Mouse (Mus musculus) kidney, postnatal 0 days (tissue): ENCODE data around the gene Adgrb3. TPM values are rescaled to one million over a fixed set of nuclear protein-coding genes. Genes with fewer than 3 reads are reported as not detected.

ENCODE experiments used
- ATAC-seq: fragments of 200-750 bp; cut with Nextera tagmentation; replicated peaks from 2 replicates; pipeline ENCODE4 v1.8.0; 2017; ENCODE audit warnings: low read depth, moderate number of reproducible peaks, moderate TSS enrichment, moderate library complexity; ENCODE audit not compliant: low FRiP score
- DNase-seq: peaks from one replicate; pipeline ENCODE4 v3.0.0-alpha.2; 2016; ENCODE audit warnings: low spot score
- H3K27ac ChIP-seq: fragments of 300-500 bp; sonication (generic); 2 replicates; pipeline ENCODE4 v1.5.1; 2014; ENCODE audit warnings: mild to moderate bottlenecking
- H3K27me3 ChIP-seq: fragments of 300-500 bp; sonication (generic); 2 replicates; pipeline ENCODE4 v1.6.1; 2014; ENCODE audit warnings: low read length, mixed read lengths; ENCODE audit not compliant: insufficient read depth
- H3K36me3 ChIP-seq: fragments of 300-500 bp; sonication (generic); 2 replicates; pipeline ENCODE4 v1.6.1; 2014; ENCODE audit warnings: low read length, mixed read lengths; ENCODE audit not compliant: insufficient read depth
- H3K4me1 ChIP-seq: fragments of 300-500 bp; sonication (generic); replicated peaks from 2 replicates; pipeline ENCODE4 v1.6.1; 2014; ENCODE audit warnings: antibody characterized with exemption, low read length, mixed read lengths; ENCODE audit not compliant: insufficient read depth
- H3K4me2 ChIP-seq: fragments of 300-500 bp; sonication (generic); 2 replicates; pipeline ENCODE4 v1.6.1; 2014; ENCODE audit warnings: mild to moderate bottlenecking, low read length, moderate library complexity, mixed read lengths
- H3K4me3 ChIP-seq: fragments of 300-500 bp; sonication (generic); replicated peaks from 2 replicates; pipeline ENCODE4 v1.5.1; 2014; ENCODE audit warnings: low read depth, low read length
- H3K9ac ChIP-seq: fragments of 300-500 bp; sonication (generic); 2 replicates; pipeline ENCODE4 v1.6.1; 2014; ENCODE audit warnings: low read depth, low read length
- H3K9me3 ChIP-seq: fragments of 300-500 bp; sonication (generic); replicated peaks from 2 replicates; pipeline ENCODE4 v1.6.1; 2016; ENCODE audit warnings: low read length, inconsistent platforms, mixed read lengths
- CTCF ChIP-seq: IDR thresholded peaks from 2 replicates; pipeline ENCODE4 v1.5.1; 2016; ENCODE audit warnings: antibody characterized with exemption, low read depth, mild to moderate bottlenecking, moderate library complexity
- WGBS: fragments of 180-500 bp; shearing (Covaris S2); extraction: QIAGEN DNeasy Blood & Tissue Kit; methylation state at CpG from one replicate; pipeline ENCODE4 v1.1.7; 2014; 5-methylcytosine and 5-hydroxymethylcytosine counted together
- polyA plus RNA-seq: library from polyadenylated mRNA; unstranded; fragments of >200 nt; fragmentation: Nextera tagmentation; extraction: Ambion mirVana; gene quantifications from 2 replicates; pipeline ENCODE4 v1.2.1, GENCODE M21; 2015

Adgrb3 gene
- polyA plus RNA-seq, result 0.08 and 0.26 TPM in 2 replicates

- Histone ChIP-seq H3K27ac (no peak within 1 kb of the TSS), H3K4me3 (peak within 1 kb of the TSS; percentile 50), H3K4me2 (peak within 1 kb of the TSS; percentile 89), H3K36me3 (no peaks in the 10 kb centered on the region), H3K4me1 (no peaks in the 10 kb centered on the region), H3K9me3 (no peaks in the 10 kb centered on the region), H3K9ac (no peak within 1 kb of the TSS), H3K27me3 (peaks cover 19% of the 10 kb centered on the region)
- ATAC-seq, result no peak
- no peak; the same call in 1 of the 2 replicates for TF ChIP-seq CTCF
- 3% methylated on average over 31 of the region's 32 CpGs for WGBS
- peak; percentile 2 for DNase-seq
Measured at GRCm38 (mm10) chr1:25828971-25829920, at the start of gene Adgrb3. Adgrb3 (minus strand) TSS chr1:25829707.

- H3K4me3 ChIP-seq, result no peak overlapping the region
- 86% methylated on average over 5 of the region's 5 CpGs for WGBS
- H3K27me3 ChIP-seq, result no peaks in the 10 kb centered on the region
- DNase-seq (no peak), ATAC-seq (no peak)
- no peak overlapping the region for H3K27ac ChIP-seq
- no peak overlapping the region for H3K4me2 ChIP-seq
- no peaks in the 10 kb centered on the region for H3K36me3 ChIP-seq
- H3K9me3 ChIP-seq, result no peaks in the 10 kb centered on the region
- no peak overlapping the region for H3K9ac ChIP-seq
- TF ChIP-seq CTCF, result no peak
- no peaks in the 10 kb centered on the region for H3K4me1 ChIP-seq
Measured at GRCm38 (mm10) chr1:25877526-25877925, 48.0 kb upstream of the Adgrb3 start.

DNA sequence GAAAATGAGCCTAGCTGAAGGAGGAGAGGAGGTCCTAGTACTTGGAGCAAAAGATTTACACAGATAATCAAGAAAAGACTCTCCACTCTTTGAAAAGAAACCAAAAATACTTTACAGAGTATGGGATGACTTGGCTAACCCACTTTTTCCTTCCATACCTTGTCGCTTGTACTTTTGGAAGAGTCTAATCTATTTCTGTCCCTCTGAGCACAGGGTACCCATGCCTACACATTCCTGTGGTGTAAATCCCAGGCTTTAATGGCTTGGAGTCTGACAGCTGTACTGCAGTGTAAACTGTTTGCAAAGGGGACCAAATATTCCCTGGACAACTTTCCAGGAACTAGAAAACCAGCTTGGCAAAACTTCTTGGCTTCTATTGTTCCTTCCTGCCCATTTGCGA, 28.0 kb upstream of the Adgrb3 start:
- WGBS, result 88% methylated on average over 2 of the region's 2 CpGs
- no peak overlapping the region for H3K9ac ChIP-seq
- H3K4me2 ChIP-seq, result no peak overlapping the region
- H3K4me3 ChIP-seq, result no peak overlapping the region
- ATAC-seq, result no peak
- no peak overlapping the region for H3K27ac ChIP-seq
- no peak for DNase-seq
- no peaks in the 10 kb centered on the region for H3K4me1 ChIP-seq
- H3K36me3 ChIP-seq, result no peaks in the 10 kb centered on the region
- no peaks in the 10 kb centered on the region for H3K27me3 ChIP-seq
- no peaks in the 10 kb centered on the region for H3K9me3 ChIP-seq
- no peak for TF ChIP-seq CTCF

- no peak overlapping the region for H3K4me3 ChIP-seq
- H3K4me2 ChIP-seq, result no peak overlapping the region
- ATAC-seq (no peak), DNase-seq (no peak)
- H3K9me3 ChIP-seq, result no peaks in the 10 kb centered on the region
- 39% methylated on average over 2 of the region's 2 CpGs for WGBS
- H3K9ac ChIP-seq, result no peak overlapping the region
- no peaks in the 10 kb centered on the region for H3K27me3 ChIP-seq
- H3K4me1 ChIP-seq, result no peaks in the 10 kb centered on the region
- H3K27ac ChIP-seq, result no peak overlapping the region
- no peaks in the 10 kb centered on the region for H3K36me3 ChIP-seq
- no peak for TF ChIP-seq CTCF
Measured at GRCm38 (mm10) chr1:25854451-25854978, 25.0 kb upstream of the Adgrb3 start.

DNA sequence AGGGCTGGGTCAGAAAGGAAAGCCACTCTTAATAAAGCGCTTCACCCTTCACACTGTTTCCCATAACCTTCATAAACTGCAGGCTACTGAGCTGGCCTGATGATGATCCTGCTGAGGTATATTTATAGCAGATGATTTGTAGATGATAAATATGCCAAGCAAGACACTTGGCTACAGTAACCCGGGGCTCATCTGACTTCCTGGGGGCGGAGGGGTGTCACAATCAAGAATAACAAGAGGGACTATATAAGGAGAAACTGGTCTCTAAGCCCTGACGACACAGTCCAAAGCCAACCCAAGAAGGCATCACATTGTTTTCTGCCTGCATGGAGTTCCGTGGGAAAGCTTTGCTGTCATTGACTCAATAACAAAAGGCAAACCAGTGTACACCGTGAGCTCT, 2.8 kb upstream of the Adgrb3 start:
- DNase-seq (no peak), ATAC-seq (no peak)
- Histone ChIP-seq H3K36me3 (no peaks in the 10 kb centered on the region), H3K4me2 (no peak overlapping the region), H3K4me1 (no peaks in the 10 kb centered on the region), H3K9ac (no peak overlapping the region), H3K9me3 (no peaks in the 10 kb centered on the region), H3K27me3 (peaks cover 19% of the 10 kb centered on the region), H3K4me3 (no peak overlapping the region), H3K27ac (no peak overlapping the region)
- 58% methylated on average over 6 of the region's 6 CpGs for WGBS
- TF ChIP-seq CTCF, result no peak

GRCm38 (mm10) chr1:25831521-25831900, 2.0 kb upstream of the Adgrb3 start:
- WGBS, result 40% methylated on average over 2 of the region's 2 CpGs
- no peaks in the 10 kb centered on the region for H3K36me3 ChIP-seq
- H3K4me3 ChIP-seq, result no peak overlapping the region
- H3K4me1 ChIP-seq, result no peaks in the 10 kb centered on the region
- no peaks in the 10 kb centered on the region for H3K9me3 ChIP-seq
- H3K9ac ChIP-seq, result no peak overlapping the region
- no peak for ATAC-seq
- H3K27me3 ChIP-seq, result peaks cover 19% of the 10 kb centered on the region
- no peak for TF ChIP-seq CTCF
- H3K27ac ChIP-seq, result no peak overlapping the region
- DNase-seq, result no peak
- H3K4me2 ChIP-seq, result no peak overlapping the region
